In genomic region chr4:116405955-116406351, GRCm38 (mm10) we compare ENCODE assay signal across 9 mouse cellular contexts. TPM values are rescaled to one million over a fixed set of nuclear protein-coding genes. Genes with fewer than 3 reads are reported as not detected.
DNase-seq lines count a peak whose midpoint lies in the region; ATAC-seq lines count a peak whose summit lies in the region.
"Had no signal": no experiment of that assay in that cellular context is flagged by ENCODE, and none has a peak within 500 bp of the region (broad histone marks: within the 10 kb centered on the region; RNA-seq: fewer than 3 reads in every experiment).

No protein-coding gene starts in this region.

- DNase-seq in heart, postnatal 4 days: no peak
- DNase-seq in cerebellum, postnatal 10 days: peak; percentile 53 to 55
- peak; percentile 28 to 41 for DNase-seq in frontal cortex, postnatal 36 days (ENCODE audit: low spot score in 2 of 2)
- no peak for DNase-seq in spleen, adult 18-20 months
- no peak for DNase-seq in thymus, postnatal 0 days (ENCODE audit: low spot score)
- DNase-seq in T-cell, adult 2 months (ENCODE audit: low spot score): no peak

- H3K4me2 ChIP-seq in heart, embryonic 16.5 days (ENCODE audit: low read depth, low read length): peak overlapping the region; percentile 57
- peak overlapping the region; percentile 49 for H3K4me2 ChIP-seq in midbrain, embryonic 12.5 days (replicated peaks)

- ATAC-seq in heart, embryonic 16.5 days (replicated peaks; ENCODE audit: extremely low read depth, insufficient read depth, low FRiP score): no peak
- peak; percentile 78 for ATAC-seq in midbrain, embryonic 12.5 days (ENCODE audit: low FRiP score, low read depth)

- peaks cover 10% of the 10 kb centered on the region for H3K4me1 ChIP-seq in heart, embryonic 16.5 days (ENCODE audit: control insufficient read depth, insufficient read depth, low read length)
- H3K4me1 ChIP-seq in midbrain, embryonic 12.5 days: peaks cover 15% of the 10 kb centered on the region

- H3K4me3 ChIP-seq in heart, embryonic 16.5 days (ENCODE audit: low read length): peak overlapping the region; percentile 36
- H3K4me3 ChIP-seq in midbrain, embryonic 12.5 days: peak overlapping the region; percentile 33
- H3K4me3 ChIP-seq: megakaryocyte, embryonic 14.5 days had no signal

- H3K27me3 ChIP-seq in heart, embryonic 16.5 days (ENCODE audit: control insufficient read depth, insufficient read depth, low read length): no peaks in the 10 kb centered on the region
- no peaks in the 10 kb centered on the region for H3K27me3 ChIP-seq in midbrain, embryonic 12.5 days
- H3K27me3 ChIP-seq: megakaryocyte, embryonic 14.5 days had no signal

- no peaks in the 10 kb centered on the region for H3K36me3 ChIP-seq in heart, embryonic 16.5 days (ENCODE audit: control insufficient read depth, insufficient read depth)
- no peaks in the 10 kb centered on the region for H3K36me3 ChIP-seq in midbrain, embryonic 12.5 days

- no peaks in the 10 kb centered on the region for H3K9me3 ChIP-seq in heart, embryonic 16.5 days (replicated peaks; ENCODE audit: control insufficient read depth, low read length)
- no peaks in the 10 kb centered on the region for H3K9me3 ChIP-seq in midbrain, embryonic 12.5 days
- H3K9me3 ChIP-seq: megakaryocyte, embryonic 14.5 days had no signal

- H3K9ac ChIP-seq in heart, embryonic 16.5 days (ENCODE audit: low read length): peak overlapping the region; percentile 58
- peak overlapping the region; percentile 46 for H3K9ac ChIP-seq in midbrain, embryonic 12.5 days (replicated peaks)

- 46% methylated on average over 8 of the region's 8 CpGs for WGBS in heart, embryonic 16.5 days
- WGBS in midbrain, embryonic 12.5 days: 7% methylated on average over 8 of the region's 8 CpGs

- peak overlapping the region; percentile 27; the same call in 1 of the 2 replicates for H3K27ac ChIP-seq in heart, embryonic 16.5 days (ENCODE audit: low read length)
- H3K27ac ChIP-seq in midbrain, embryonic 12.5 days (replicated peaks): peak overlapping the region; percentile 87

RNA-seq across cellular contexts. Expression of gene Mast2, which starts 58.0 kb away (rescaled TPM):
- 16.3 TPM in 2 replicates for polyA plus RNA-seq in heart, embryonic 16.5 days (2015; fragmentation: Nextera tagmentation; extraction: Ambion mirVana)
- 10 to 100 TPM; 98.2 to 98.4 TPM for total RNA-seq in heart, postnatal 4 days (2021)
- 37.4 and 38.8 TPM in 2 replicates for polyA plus RNA-seq in midbrain, embryonic 12.5 days (2016; fragmentation: Nextera tagmentation; extraction: Ambion mirVana)
- polyA plus RNA-seq in thymus, postnatal 0 days (2015; fragmentation: Nextera tagmentation; extraction: Ambion mirVana): 5.3 and 7.0 TPM in 2 replicates

Comparison
In these comparisons a context has a peak if more than half of its experiments do, and no peak if none do; other contexts are left out.
1. DNase-seq: peak in cerebellum, postnatal 10 days (2 of 2) and frontal cortex, postnatal 36 days (2 of 2); none in heart, postnatal 4 days (single experiment), spleen, adult 18-20 months (0 of 2), thymus, postnatal 0 days (single experiment) and T-cell, adult 2 months (single experiment).